Mouse (Mus musculus) heart, postnatal 0 days (tissue): ENCODE measurements around the gene Bag1.

Source experiments
- CTCF ChIP-seq: IDR thresholded peaks from 2 replicates; pipeline ENCODE4 v1.5.1; 2016; ENCODE audit warnings: antibody characterized with exemption, control low read depth, low read depth
- EP300 ChIP-seq: IDR thresholded peaks from 2 replicates; pipeline ENCODE4 v1.6.1; 2016; ENCODE audit warnings: antibody characterized with exemption, low read depth

DNA sequence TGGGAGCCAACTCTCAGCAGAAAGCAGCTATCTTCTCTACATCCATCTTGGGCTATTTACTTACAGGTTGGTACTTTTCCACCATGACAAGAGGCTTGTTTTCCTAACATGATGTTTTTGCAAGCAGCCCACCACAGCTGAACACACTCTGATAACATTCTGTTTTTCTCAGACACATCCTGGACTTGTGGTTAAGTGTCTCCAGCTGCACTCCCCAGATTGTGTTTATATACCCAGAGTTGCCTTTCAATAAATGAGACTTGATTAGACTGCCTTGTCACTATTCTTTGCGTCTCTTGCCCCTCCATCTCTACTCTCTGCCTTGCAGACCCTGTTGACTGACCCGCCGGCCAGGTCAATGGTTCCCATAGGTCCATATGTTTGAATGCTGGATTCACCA is 48.0 kb downstream of the Bag1 start:
- TF ChIP-seq CTCF (no peak), EP300 (no peak)
